Comparison of ENCODE assay signal across 33 mouse cellular contexts in genomic region chr11:120545964-120546363, GRCm38 (mm10). TPM values are rescaled to one million over a fixed set of nuclear protein-coding genes. Genes with fewer than 3 reads are reported as not detected.
DNase-seq lines count a peak whose midpoint lies in the region; ATAC-seq and TF ChIP-seq lines count a peak whose summit lies in the region.
"Had no signal": no experiment of that assay in that cellular context is flagged by ENCODE, and none has a peak within 500 bp of the region (broad histone marks: within the 10 kb centered on the region; RNA-seq: fewer than 3 reads in every experiment).

No protein-coding gene starts in this region.

- no peak for TF ChIP-seq POLR2A in heart, adult 2 months (IDR thresholded peaks at IDR 0.05; ENCODE audit: insufficient read depth, low read depth, low read length)
- TF ChIP-seq POLR2A in kidney, adult 2 months (IDR thresholded peaks at IDR 0.05; ENCODE audit: low read depth, low read length): no peak

- no peak overlapping the region for H3K27ac ChIP-seq in heart, embryonic 13.5 days (replicated peaks)
- H3K27ac ChIP-seq in heart, adult 2 months: no peak overlapping the region
- H3K27ac ChIP-seq in liver, embryonic 13.5 days: no peak overlapping the region
- no peak overlapping the region for H3K27ac ChIP-seq in liver, embryonic 12.5 days
- H3K27ac ChIP-seq in kidney, adult 2 months (ENCODE audit: insufficient read depth, low read depth, low read length): no peak overlapping the region; the same call in 1 of the 2 replicates
- no peak overlapping the region for H3K27ac ChIP-seq in hindbrain, embryonic 12.5 days
- H3K27ac ChIP-seq: embryonic facial prominence, embryonic 10.5 days; embryonic facial prominence, embryonic 15.5 days; forebrain, embryonic 12.5 days; hindbrain, postnatal 0 days; limb, embryonic 12.5 days; midbrain, embryonic 15.5 days; neural tube, embryonic 12.5 days had no signal

- 89% methylated on average over 3 of the region's 3 CpGs for WGBS in heart, embryonic 13.5 days
- WGBS in heart, adult 2 months: 92% methylated on average over 3 of the region's 3 CpGs
- 80% methylated on average over 3 of the region's 3 CpGs for WGBS in liver, embryonic 13.5 days (ENCODE audit: insufficient replicate concordance)
- WGBS in liver, embryonic 12.5 days (ENCODE audit: insufficient replicate concordance): 79% methylated on average over 3 of the region's 3 CpGs
- 77% methylated on average over 3 of the region's 3 CpGs for WGBS in kidney, adult 2 months
- WGBS in hindbrain, embryonic 12.5 days: 95% methylated on average over 3 of the region's 3 CpGs

- H3K79me2 ChIP-seq in heart, adult 2 months (replicated peaks; ENCODE audit: control insufficient read depth, insufficient read depth, low read length): no peaks in the 10 kb centered on the region

- no peaks in the 10 kb centered on the region for H3K9me3 ChIP-seq in heart, embryonic 13.5 days
- no peaks in the 10 kb centered on the region for H3K9me3 ChIP-seq in liver, embryonic 13.5 days (replicated peaks)
- no peaks in the 10 kb centered on the region for H3K9me3 ChIP-seq in liver, embryonic 12.5 days (replicated peaks)
- no peaks in the 10 kb centered on the region for H3K9me3 ChIP-seq in hindbrain, embryonic 12.5 days (replicated peaks)
- H3K9me3 ChIP-seq: embryonic facial prominence, embryonic 10.5 days; embryonic facial prominence, embryonic 15.5 days; forebrain, embryonic 12.5 days; heart, embryonic 12.5 days; limb, embryonic 12.5 days; midbrain, embryonic 15.5 days; neural tube, embryonic 12.5 days had no signal

- no peak for DNase-seq in heart, adult 2 months
- no peak for DNase-seq in liver, embryonic 13.5 days
- DNase-seq in kidney, adult 2 months: peak; percentile 52
- DNase-seq in kidney, postnatal 14 days: peak; percentile 55
- DNase-seq: adrenal gland, postnatal 10 days; cerebellum, adult 8-10 months; forebrain, postnatal 0 days; gastrocnemius, postnatal 36 days; heart, adult 18-20 months; heart, postnatal 14 days; layer of hippocampus, adult 9-11 months; liver, postnatal 0 days; lung, postnatal 36 days; right cerebral cortex, postnatal 14 days had no signal

- TF ChIP-seq EP300 in heart, adult 2 months (IDR thresholded peaks at IDR 0.05; ENCODE audit: insufficient read depth, low read depth, low read length): no peak

- H3K27me3 ChIP-seq in heart, embryonic 13.5 days (replicated peaks): no peaks in the 10 kb centered on the region
- no peaks in the 10 kb centered on the region for H3K27me3 ChIP-seq in heart, adult 2 months (ENCODE audit: control insufficient read depth, insufficient read depth, low read length)
- no peaks in the 10 kb centered on the region for H3K27me3 ChIP-seq in liver, embryonic 13.5 days
- no peaks in the 10 kb centered on the region for H3K27me3 ChIP-seq in liver, embryonic 12.5 days (replicated peaks)
- no peaks in the 10 kb centered on the region for H3K27me3 ChIP-seq in kidney, adult 2 months (replicated peaks; ENCODE audit: control insufficient read depth, insufficient read depth, low read length)
- no peaks in the 10 kb centered on the region for H3K27me3 ChIP-seq in hindbrain, embryonic 12.5 days
- H3K27me3 ChIP-seq: embryonic facial prominence, embryonic 15.5 days; forebrain, embryonic 12.5 days; heart, embryonic 12.5 days; limb, embryonic 12.5 days; midbrain, embryonic 15.5 days; neural tube, embryonic 12.5 days; Patski had no signal

- peaks cover 53% of the 10 kb centered on the region for H3K36me3 ChIP-seq in heart, embryonic 13.5 days
- H3K36me3 ChIP-seq in heart, adult 2 months (ENCODE audit: control insufficient read depth, insufficient read depth, low read length): peaks cover 2% of the 10 kb centered on the region; the same call in 1 of the 2 replicates
- peaks cover 28% of the 10 kb centered on the region for H3K36me3 ChIP-seq in liver, embryonic 13.5 days
- H3K36me3 ChIP-seq in liver, embryonic 12.5 days: peaks cover 29% of the 10 kb centered on the region
- no peaks in the 10 kb centered on the region for H3K36me3 ChIP-seq in kidney, adult 2 months (ENCODE audit: control insufficient read depth, insufficient read depth, low read length)
- H3K36me3 ChIP-seq in hindbrain, embryonic 12.5 days: peaks cover 32% of the 10 kb centered on the region

- peaks cover 37% of the 10 kb centered on the region for H3K4me1 ChIP-seq in heart, embryonic 13.5 days
- peaks cover 13% of the 10 kb centered on the region for H3K4me1 ChIP-seq in heart, adult 2 months (ENCODE audit: control insufficient read depth, insufficient read depth, low read length)
- peaks cover 54% of the 10 kb centered on the region for H3K4me1 ChIP-seq in liver, embryonic 13.5 days (replicated peaks)
- peaks cover 41% of the 10 kb centered on the region for H3K4me1 ChIP-seq in liver, embryonic 12.5 days
- peaks cover 21% of the 10 kb centered on the region for H3K4me1 ChIP-seq in kidney, adult 2 months (ENCODE audit: control insufficient read depth, insufficient read depth, low read length)
- peaks cover 26% of the 10 kb centered on the region for H3K4me1 ChIP-seq in hindbrain, embryonic 12.5 days

- H3K9ac ChIP-seq in heart, embryonic 13.5 days: peak overlapping the region; percentile 28; the same call in 1 of the 2 replicates
- no peak overlapping the region for H3K9ac ChIP-seq in heart, adult 2 months (ENCODE audit: low read depth, low read length)
- 0 out of 2 replicates have a peak overlapping the region, but pooled peaks have one; percentile 9 for H3K9ac ChIP-seq in liver, embryonic 13.5 days
- H3K9ac ChIP-seq in liver, embryonic 12.5 days: no peak overlapping the region
- no peak overlapping the region for H3K9ac ChIP-seq in hindbrain, embryonic 12.5 days
- H3K9ac ChIP-seq: embryonic facial prominence, embryonic 15.5 days; forebrain, embryonic 12.5 days; forebrain, postnatal 0 days; heart, embryonic 12.5 days; limb, embryonic 12.5 days; liver, postnatal 0 days; midbrain, embryonic 15.5 days; neural tube, embryonic 12.5 days had no signal

- H3K4me2 ChIP-seq in heart, embryonic 13.5 days: no peak overlapping the region
- no peak overlapping the region for H3K4me2 ChIP-seq in liver, embryonic 13.5 days
- H3K4me2 ChIP-seq in liver, embryonic 12.5 days: no peak overlapping the region
- H3K4me2 ChIP-seq in hindbrain, embryonic 12.5 days (replicated peaks): no peak overlapping the region
- H3K4me2 ChIP-seq: embryonic facial prominence, embryonic 15.5 days; forebrain, embryonic 12.5 days; heart, embryonic 12.5 days; limb, embryonic 12.5 days; midbrain, embryonic 15.5 days; neural tube, embryonic 12.5 days had no signal

- intact Hi-C loops in heart, adult 2 months (cut with DNase I): loop anchor here (5.0 kb wide), 1 partner anchor 36 kb away; the partner anchor contains the start of gene Arhgdia

- TF ChIP-seq CTCF in heart, adult 2 months (IDR thresholded peaks at IDR 0.05): no peak
- no peak for TF ChIP-seq CTCF in kidney, adult 2 months (conservative IDR thresholded peaks at IDR 0.05; ENCODE audit: insufficient read depth, insufficient read length, low read depth, low read length)

- ATAC-seq in heart, embryonic 13.5 days (ENCODE audit: extremely low read depth, insufficient number of reproducible peaks, low FRiP score, low TSS enrichment): no peak
- ATAC-seq in liver, embryonic 13.5 days (ENCODE audit: low read depth): no peak
- ATAC-seq in liver, embryonic 12.5 days: no peak
- ATAC-seq in hindbrain, embryonic 12.5 days (ENCODE audit: low FRiP score): no peak
- ATAC-seq: forebrain, postnatal 0 days; hindbrain, postnatal 0 days; liver, postnatal 0 days; midbrain, embryonic 15.5 days; Patski had no signal

- no peak overlapping the region for H3K4me3 ChIP-seq in heart, embryonic 13.5 days
- no peak overlapping the region for H3K4me3 ChIP-seq in heart, adult 2 months
- no peak overlapping the region for H3K4me3 ChIP-seq in liver, embryonic 13.5 days (replicated peaks)
- no peak overlapping the region for H3K4me3 ChIP-seq in liver, embryonic 12.5 days
- no peak overlapping the region for H3K4me3 ChIP-seq in kidney, adult 2 months (ENCODE audit: insufficient read depth, low read depth, low read length)
- no peak overlapping the region for H3K4me3 ChIP-seq in hindbrain, embryonic 12.5 days
- H3K4me3 ChIP-seq: embryonic facial prominence, embryonic 10.5 days; embryonic facial prominence, embryonic 15.5 days; forebrain, embryonic 12.5 days; heart, embryonic 12.5 days; limb, embryonic 12.5 days; midbrain, embryonic 15.5 days; myocyte; neural tube, embryonic 12.5 days had no signal

RNA-seq across cellular contexts. Expression of gene Mcrip1, which starts 3.6 kb away (rescaled TPM):
- polyA plus RNA-seq in heart, embryonic 13.5 days (2015; fragmentation: Nextera tagmentation; extraction: Ambion mirVana): 134 and 140 TPM in 2 replicates
- 10 to 100 TPM; 38.5 to 43.9 TPM for total RNA-seq in heart, adult 2 months (2021)
- 84.9 and 97.4 TPM in 2 replicates for polyA plus RNA-seq in heart, adult 2 months (2012; rRNA removed)
- 45.7 and 46.9 TPM in 2 replicates for polyA plus RNA-seq in liver, embryonic 13.5 days (2015; fragmentation: Nextera tagmentation; extraction: Ambion mirVana)
- 60.4 and 61.8 TPM in 2 replicates for polyA plus RNA-seq in liver, embryonic 12.5 days (2016; fragmentation: Nextera tagmentation; extraction: Ambion mirVana)
- 129 and 131 TPM in 2 replicates for polyA plus RNA-seq in kidney, adult 2 months (2012; rRNA removed)
- 210 and 219 TPM in 2 replicates for polyA plus RNA-seq in hindbrain, embryonic 12.5 days (2016; fragmentation: Nextera tagmentation; extraction: Ambion mirVana)

RNA-seq across cellular contexts. Expression of gene Ppp1r27, which starts 5.0 kb away (rescaled TPM):
- not detected in 2 replicates for polyA plus RNA-seq in heart, embryonic 13.5 days (2015; fragmentation: Nextera tagmentation; extraction: Ambion mirVana)
- under 1 TPM in 1 of 2 experiments, not detected in 1; 0.34 TPM for total RNA-seq in heart, adult 2 months (2021)
- 0.64 and 0.96 TPM in 2 replicates for polyA plus RNA-seq in heart, adult 2 months (2012; rRNA removed)
- polyA plus RNA-seq in liver, embryonic 13.5 days (2015; fragmentation: Nextera tagmentation; extraction: Ambion mirVana): 0.22 TPM in 1 of 2 replicates, not detected in the other
- polyA plus RNA-seq in liver, embryonic 12.5 days (2016; fragmentation: Nextera tagmentation; extraction: Ambion mirVana): not detected in 2 replicates
- 9.5 TPM in 1 of 2 replicates, not detected in the other for polyA plus RNA-seq in kidney, adult 2 months (2012; rRNA removed)
- not detected in 2 replicates for polyA plus RNA-seq in hindbrain, embryonic 12.5 days (2016; fragmentation: Nextera tagmentation; extraction: Ambion mirVana)
- total RNA-seq: forebrain, postnatal 0 days; hindbrain, postnatal 0 days; left cerebral cortex, postnatal 25 days; megakaryocyte-erythroid progenitor cell, adult 5-6 weeks; MEL had no signal
- polyA plus RNA-seq: embryonic facial prominence, embryonic 10.5 days; forebrain, embryonic 12.5 days; forebrain, postnatal 0 days; heart, embryonic 12.5 days; hindbrain, embryonic 11.5 days; hindbrain, postnatal 0 days; limb, embryonic 12.5 days; liver, adult 2 months; midbrain, embryonic 15.5 days; neural tube, embryonic 12.5 days; Patski; stomach, embryonic 14.5 days had no signal

RNA-seq across cellular contexts. Expression of gene Gcgr, which starts 15.5 kb away (rescaled TPM):
- 2.1 and 2.4 TPM in 2 replicates for polyA plus RNA-seq in heart, embryonic 13.5 days (2015; fragmentation: Nextera tagmentation; extraction: Ambion mirVana)
- total RNA-seq in heart, adult 2 months (2021): under 1 TPM; 0.68 to 0.73 TPM
- 2.1 and 2.3 TPM in 2 replicates for polyA plus RNA-seq in heart, adult 2 months (2012; rRNA removed)
- 10.0 and 10.7 TPM in 2 replicates for polyA plus RNA-seq in liver, embryonic 13.5 days (2015; fragmentation: Nextera tagmentation; extraction: Ambion mirVana)
- polyA plus RNA-seq in liver, embryonic 12.5 days (2016; fragmentation: Nextera tagmentation; extraction: Ambion mirVana): 8.5 and 9.6 TPM in 2 replicates
- polyA plus RNA-seq in kidney, adult 2 months (2012; rRNA removed): 52.8 and 77.3 TPM in 2 replicates
- 0.47 and 0.54 TPM in 2 replicates for polyA plus RNA-seq in hindbrain, embryonic 12.5 days (2016; fragmentation: Nextera tagmentation; extraction: Ambion mirVana)
- total RNA-seq: forebrain, postnatal 0 days; left cerebral cortex, postnatal 25 days; megakaryocyte-erythroid progenitor cell, adult 5-6 weeks; MEL had no signal
- polyA plus RNA-seq: Patski had no signal

RNA-seq across cellular contexts. Expression of gene P4hb, which starts 27.1 kb away (rescaled TPM):
- polyA plus RNA-seq in heart, embryonic 13.5 days (2015; fragmentation: Nextera tagmentation; extraction: Ambion mirVana): 427 and 448 TPM in 2 replicates
- total RNA-seq in heart, adult 2 months (2021): 100 to 1,000 TPM; 221 to 246 TPM
- polyA plus RNA-seq in heart, adult 2 months (2012; rRNA removed): 115 and 174 TPM in 2 replicates
- polyA plus RNA-seq in liver, embryonic 13.5 days (2015; fragmentation: Nextera tagmentation; extraction: Ambion mirVana): 403 and 453 TPM in 2 replicates
- 443 and 468 TPM in 2 replicates for polyA plus RNA-seq in liver, embryonic 12.5 days (2016; fragmentation: Nextera tagmentation; extraction: Ambion mirVana)
- 323 and 342 TPM in 2 replicates for polyA plus RNA-seq in kidney, adult 2 months (2012; rRNA removed)
- 473 and 486 TPM in 2 replicates for polyA plus RNA-seq in hindbrain, embryonic 12.5 days (2016; fragmentation: Nextera tagmentation; extraction: Ambion mirVana)

RNA-seq across cellular contexts. Expression of gene Arhgdia, which starts 35.5 kb away (rescaled TPM):
- 435 and 436 TPM in 2 replicates for polyA plus RNA-seq in heart, embryonic 13.5 days (2015; fragmentation: Nextera tagmentation; extraction: Ambion mirVana)
- total RNA-seq in heart, adult 2 months (2021): 100 to 1,000 TPM; 139 to 144 TPM
- 245 and 257 TPM in 2 replicates for polyA plus RNA-seq in heart, adult 2 months (2012; rRNA removed)
- 258 and 276 TPM in 2 replicates for polyA plus RNA-seq in liver, embryonic 13.5 days (2015; fragmentation: Nextera tagmentation; extraction: Ambion mirVana)
- 337 and 356 TPM in 2 replicates for polyA plus RNA-seq in liver, embryonic 12.5 days (2016; fragmentation: Nextera tagmentation; extraction: Ambion mirVana)
- 543 and 613 TPM in 2 replicates for polyA plus RNA-seq in kidney, adult 2 months (2012; rRNA removed)
- polyA plus RNA-seq in hindbrain, embryonic 12.5 days (2016; fragmentation: Nextera tagmentation; extraction: Ambion mirVana): 548 TPM in 2 replicates

Comparison
In these comparisons a context has a peak if more than half of its experiments do, and no peak if none do; other contexts are left out.
1. H3K9ac ChIP-seq: peak in heart, embryonic 13.5 days (single experiment) and liver, embryonic 13.5 days (single experiment); none in heart, adult 2 months (single experiment), liver, embryonic 12.5 days (single experiment) and hindbrain, embryonic 12.5 days (single experiment).
2. DNase-seq: peak in kidney, adult 2 months (single experiment) and kidney, postnatal 14 days (single experiment); none in heart, adult 2 months (0 of 2) and liver, embryonic 13.5 days (single experiment).